Mouse (Mus musculus): Measurements from ENCODE around the gene Ssbp2.
A peak's percentile ranks its signal among the peaks of the same experiment; 100 is the strongest.

The Ssbp2 gene

GRCm38 (mm10) chr13:91636814-91637213, 176.7 kb downstream of the Ssbp2 start:
- DNase-seq = peak; percentile 87

- DNase-seq = no peak
Observed at GRCm38 (mm10) chr13:91638836-91639235, 178.8 kb downstream of the Ssbp2 start.

- DNase-seq = no peak
Observed at GRCm38 (mm10) chr13:91640219-91640618, 180.1 kb downstream of the Ssbp2 start.

- DNase-seq = peak; percentile 90
Observed at GRCm38 (mm10) chr13:91648240-91648639, 188.2 kb downstream of the Ssbp2 start.

- DNase-seq = no peak
Observed at GRCm38 (mm10) chr13:91649926-91650325, 189.8 kb downstream of the Ssbp2 start.

GRCm38 (mm10) chr13:91661068-91661795, 201.1 kb downstream of the Ssbp2 start:
- no peak for DNase-seq

GRCm38 (mm10) chr13:91662751-91663150, 202.7 kb downstream of the Ssbp2 start:
- DNase-seq = no peak

GRCm38 (mm10) chr13:91673241-91673640, 213.2 kb downstream of the Ssbp2 start:
- no peak for DNase-seq

GRCm38 (mm10) chr13:91680764-91681437, 220.8 kb downstream of the Ssbp2 start:
- DNase-seq = no peak

- DNase-seq = no peak
Observed at GRCm38 (mm10) chr13:91681474-91681873, 221.4 kb downstream of the Ssbp2 start.

- DNase-seq = no peak
Observed at GRCm38 (mm10) chr13:91690118-91690517, 230.0 kb downstream of the Ssbp2 start.

- no peak for DNase-seq
Observed at GRCm38 (mm10) chr13:91693615-91694014, 233.5 kb downstream of the Ssbp2 start.

GRCm38 (mm10) chr13:91695406-91695805, 235.3 kb downstream of the Ssbp2 start:
- no peak for DNase-seq

- no peak for DNase-seq
Observed at GRCm38 (mm10) chr13:91696109-91696645, 236.1 kb downstream of the Ssbp2 start.

GRCm38 (mm10) chr13:91697011-91697410, 236.9 kb downstream of the Ssbp2 start:
- DNase-seq = peak; percentile 75

GRCm38 (mm10) chr13:91702337-91702736, 242.3 kb downstream of the Ssbp2 start:
- no peak for DNase-seq

- no peak for DNase-seq
Observed at GRCm38 (mm10) chr13:91719487-91719886, 259.4 kb downstream of the Ssbp2 start.

- no peak for DNase-seq
Observed at GRCm38 (mm10) chr13:91723108-91723735, 263.1 kb downstream of the Ssbp2 start.

- DNase-seq = no peak
Observed at GRCm38 (mm10) chr13:91723736-91724119, 263.6 kb downstream of the Ssbp2 start.

- DNase-seq = no peak
Observed at GRCm38 (mm10) chr13:91724211-91724610, 264.1 kb downstream of the Ssbp2 start.

- DNase-seq = no peak
Observed at GRCm38 (mm10) chr13:91725130-91725529, 265.0 kb downstream of the Ssbp2 start.

- no peak for DNase-seq
Observed at GRCm38 (mm10) chr13:91727899-91728298, 267.8 kb downstream of the Ssbp2 start.

GRCm38 (mm10) chr13:91737191-91737590, 277.1 kb downstream of the Ssbp2 start:
- DNase-seq = no peak

GRCm38 (mm10) chr13:91740851-91741250, 280.8 kb downstream of the Ssbp2 start:
- DNase-seq = no peak
